Mouse (Mus musculus) liver, embryonic 16.5 days (tissue): ENCODE results near the gene Gcnt1. TPM values are rescaled to one million over a fixed set of nuclear protein-coding genes. Genes with fewer than 3 reads are reported as not detected.

Experiments
- ATAC-seq: fragments of 200-750 bp; cut with Nextera tagmentation; 2 replicates; pipeline ENCODE4 v1.8.0; 2017; ENCODE audit warnings: low read depth, mild to moderate bottlenecking, moderate number of reproducible peaks, moderate library complexity
- H3K27ac ChIP-seq: fragments of 300-500 bp; sonication (generic); 2 replicates; pipeline ENCODE4 v1.5.1; 2014; ENCODE audit warnings: mild to moderate bottlenecking, low read length
- H3K27me3 ChIP-seq: fragments of 300-500 bp; sonication (generic); 2 replicates; pipeline ENCODE4 v1.6.1; 2014; ENCODE audit warnings: low read depth, low read length, mixed read lengths; ENCODE audit not compliant: control insufficient read depth, insufficient read depth
- H3K36me3 ChIP-seq: fragments of 300-500 bp; sonication (generic); 2 replicates; pipeline ENCODE4 v1.6.1; 2014; ENCODE audit warnings: mild to moderate bottlenecking; ENCODE audit not compliant: control insufficient read depth, insufficient read depth
- H3K4me1 ChIP-seq: fragments of 300-500 bp; sonication (generic); 2 replicates; pipeline ENCODE4 v1.6.1; 2014; ENCODE audit warnings: low read depth, low read length, mixed read lengths; ENCODE audit not compliant: control insufficient read depth
- H3K4me2 ChIP-seq: fragments of 300-500 bp; sonication (generic); 2 replicates; pipeline ENCODE4 v1.6.1; 2014; ENCODE audit warnings: low read depth, low read length, mixed read lengths
- H3K4me3 ChIP-seq: fragments of 300-500 bp; sonication (generic); 2 replicates; pipeline ENCODE4 v1.5.1; 2014; ENCODE audit warnings: low read depth, mild to moderate bottlenecking, low read length
- H3K9ac ChIP-seq: fragments of 300-500 bp; sonication (generic); 2 replicates; pipeline ENCODE4 v1.6.1; 2014; ENCODE audit warnings: low read depth, low read length
- H3K9me3 ChIP-seq: fragments of 300-500 bp; sonication (generic); replicated peaks from 2 replicates; pipeline ENCODE4 v1.6.1; 2016; ENCODE audit warnings: low read length; ENCODE audit not compliant: control insufficient read depth
- WGBS: fragments of 180-500 bp; shearing (Covaris S2); extraction: QIAGEN DNeasy Blood & Tissue Kit; methylation state at CpG from one replicate; pipeline ENCODE4 v1.1.7; 2014; ENCODE audit not compliant: insufficient replicate concordance; 5-methylcytosine and 5-hydroxymethylcytosine counted together
- polyA plus RNA-seq: library from polyadenylated mRNA; unstranded; fragments of >200 nt; fragmentation: Nextera tagmentation; extraction: Ambion mirVana; gene quantifications from 2 replicates; pipeline ENCODE4 v1.2.1, GENCODE M21; 2015

Gcnt1 gene
- polyA plus RNA-seq, 1 experiment from 2014 or later, result 18.9 TPM

DNA sequence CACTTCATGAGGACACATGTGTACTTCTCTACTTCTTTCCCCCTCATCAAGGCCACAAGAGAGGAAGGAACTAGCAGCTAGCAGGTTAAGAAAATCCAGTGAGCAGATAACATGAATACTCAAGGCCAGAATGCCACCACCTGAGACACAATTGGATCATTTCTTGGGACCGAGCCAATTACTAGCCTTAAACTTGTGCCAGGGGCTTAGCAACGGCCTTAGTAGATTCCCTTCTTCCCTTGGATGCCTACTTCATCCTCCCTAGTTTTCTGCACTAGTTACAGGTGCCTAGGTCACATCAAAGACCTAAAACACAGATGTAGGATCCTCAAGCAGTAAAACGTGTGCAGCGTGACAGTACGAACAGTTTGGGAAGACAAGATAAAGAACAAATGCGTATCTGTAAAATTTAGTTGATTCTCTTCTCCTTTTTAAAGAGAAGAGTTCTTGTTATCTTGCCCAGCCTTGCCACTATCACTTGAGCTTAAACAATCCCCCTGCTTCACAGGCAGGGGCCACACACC is 44.7 kb downstream of the Gcnt1 start:
- H3K9me3 ChIP-seq, result no peaks in the 10 kb centered on the region
- ATAC-seq, result peak; percentile 5
- H3K27me3 ChIP-seq, result no peaks in the 10 kb centered on the region
- peak overlapping the region; percentile 29; the same call in 1 of the 2 replicates for H3K9ac ChIP-seq
- no peak overlapping the region for H3K4me3 ChIP-seq
- WGBS, result 22% methylated on average over 6 of the region's 6 CpGs
- peaks cover 45% of the 10 kb centered on the region for H3K4me1 ChIP-seq
- peak overlapping the region; percentile 62 for H3K27ac ChIP-seq
- peak overlapping the region; percentile 15; the same call in 1 of the 2 replicates for H3K4me2 ChIP-seq
- H3K36me3 ChIP-seq, result peaks cover 32% of the 10 kb centered on the region

DNA sequence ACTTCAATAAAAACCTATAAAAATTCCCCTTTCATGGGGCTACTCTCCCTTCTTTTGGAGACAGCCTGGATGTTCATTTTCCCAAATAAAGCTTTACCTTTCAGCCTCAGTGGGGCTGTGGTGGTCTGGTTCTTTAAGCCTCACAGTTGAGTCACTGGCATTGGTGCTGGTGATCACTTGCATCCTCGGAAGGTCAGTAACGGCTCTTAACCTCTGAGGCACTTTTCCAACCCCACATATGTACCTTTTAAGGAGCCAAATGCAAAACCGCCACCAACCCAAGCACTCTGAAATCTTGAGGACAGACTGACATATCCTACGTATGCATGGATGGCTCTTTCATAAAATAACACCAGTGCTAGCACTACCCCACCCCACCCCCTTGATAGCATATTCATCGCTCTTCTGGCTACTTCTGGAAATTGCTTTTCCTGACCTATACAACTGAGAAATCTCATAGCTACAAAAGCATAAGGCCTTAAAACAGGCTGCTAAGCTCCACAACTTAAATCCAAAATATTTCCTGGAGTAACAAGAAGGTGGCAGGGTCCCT is 48.9 kb downstream of the Gcnt1 start:
- ATAC-seq, result peak; percentile 48
- Histone ChIP-seq H3K9me3 (no peaks in the 10 kb centered on the region), H3K4me2 (peak overlapping the region; percentile 59), H3K4me3 (peak overlapping the region; percentile 37), H3K4me1 (peaks cover 48% of the 10 kb centered on the region), H3K27ac (peak overlapping the region; percentile 98), H3K9ac (peak overlapping the region; percentile 66), H3K27me3 (no peaks in the 10 kb centered on the region), H3K36me3 (peaks cover 2% of the 10 kb centered on the region; the same call in 1 of the 2 replicates)
- WGBS, result 23% methylated on average over 5 of the region's 5 CpGs

DNA sequence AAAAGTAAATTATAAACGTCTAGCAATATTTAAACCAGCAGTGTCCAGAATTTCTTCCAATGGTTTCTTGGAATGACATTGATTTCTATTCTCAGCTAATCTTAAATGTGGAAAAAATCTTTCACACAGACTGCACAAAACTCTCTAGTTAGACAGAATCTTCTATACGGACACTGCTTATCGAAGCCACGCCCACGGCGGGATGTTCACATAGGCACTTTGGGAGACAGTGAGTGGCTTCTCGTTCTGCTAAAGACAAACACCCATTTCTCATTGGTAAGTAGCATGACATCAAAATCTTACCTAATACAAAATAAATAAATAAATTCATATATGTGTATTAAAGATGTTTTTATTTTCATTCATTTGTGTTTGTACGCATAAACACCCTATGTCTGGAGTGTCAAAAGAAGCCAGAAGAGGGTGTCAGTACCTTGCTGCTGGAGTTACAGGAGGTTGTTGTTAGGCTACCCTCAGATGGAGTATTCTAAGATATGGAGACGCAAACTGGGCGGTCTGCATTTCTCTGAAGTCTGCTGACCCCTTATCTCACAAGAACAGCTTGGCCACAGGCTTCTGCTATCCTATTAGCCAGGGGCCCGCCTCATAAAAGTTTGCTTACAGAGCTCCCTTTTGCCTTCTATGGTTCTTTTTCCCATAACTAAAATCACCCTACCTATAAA is 49.5 kb downstream of the Gcnt1 start:
- peak overlapping the region; percentile 37 for H3K4me3 ChIP-seq
- H3K4me2 ChIP-seq, result peak overlapping the region; percentile 59
- H3K4me1 ChIP-seq, result peaks cover 43% of the 10 kb centered on the region
- peak; percentile 98 for ATAC-seq
- peak overlapping the region; percentile 66 for H3K9ac ChIP-seq
- no peaks in the 10 kb centered on the region; the same call in 1 of the 2 replicates for H3K36me3 ChIP-seq
- no peaks in the 10 kb centered on the region for H3K9me3 ChIP-seq
- peak overlapping the region; percentile 98 for H3K27ac ChIP-seq
- WGBS, result 26% methylated on average over 11 of the region's 11 CpGs
- no peaks in the 10 kb centered on the region for H3K27me3 ChIP-seq

DNA sequence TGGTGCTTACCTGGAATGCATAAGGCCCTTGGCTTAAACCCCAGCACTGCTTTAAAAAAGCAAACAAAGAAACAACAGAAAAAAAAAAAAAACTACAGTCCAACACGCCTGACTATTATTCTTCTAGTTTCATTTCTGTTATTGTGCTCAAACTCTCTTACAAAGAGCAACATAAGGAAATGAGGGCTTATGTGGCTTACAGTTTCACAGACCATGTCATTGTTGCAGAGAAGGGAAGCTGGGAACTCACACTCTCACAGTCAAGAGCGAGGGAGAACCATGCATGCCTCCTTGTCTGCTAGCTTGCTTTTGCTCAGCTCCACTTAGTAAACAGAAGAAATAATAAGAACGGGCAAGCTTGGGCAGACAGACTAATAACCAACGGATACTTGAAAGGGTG is 52.9 kb downstream of the Gcnt1 start:
- H3K27ac ChIP-seq, result 0 out of 2 replicates have a peak overlapping the region, but pooled peaks have one; percentile 4
- 74% methylated on average over 4 of the region's 4 CpGs for WGBS

DNA sequence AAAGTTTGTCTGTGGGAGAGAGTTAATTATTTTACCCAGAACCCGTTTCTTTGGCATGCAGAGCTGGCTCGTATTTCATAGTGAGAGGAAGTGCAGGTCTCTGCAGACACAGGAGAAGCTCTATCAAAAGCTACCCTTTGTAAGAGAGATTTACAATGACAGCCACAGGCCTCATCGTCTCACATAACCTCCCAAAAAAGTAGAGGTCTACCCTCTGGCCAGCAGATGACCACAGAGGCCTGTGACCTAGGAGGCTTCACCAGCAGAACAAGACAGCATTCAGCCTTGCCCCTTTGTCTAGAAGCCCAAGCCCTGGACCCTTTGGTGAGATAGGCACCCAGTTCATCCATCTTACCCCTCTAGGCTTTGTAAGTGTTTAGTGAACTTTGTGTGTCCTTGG is 53.9 kb downstream of the Gcnt1 start:
- no peak overlapping the region for H3K27ac ChIP-seq
- no peaks in the 10 kb centered on the region for H3K27me3 ChIP-seq
- no peak for ATAC-seq
- no peak overlapping the region for H3K4me3 ChIP-seq
- H3K4me1 ChIP-seq, result peaks cover 19% of the 10 kb centered on the region
- H3K9ac ChIP-seq, result no peak overlapping the region
- no peaks in the 10 kb centered on the region for H3K36me3 ChIP-seq
- 40% methylated on average over 3 of the region's 3 CpGs for WGBS
- no peak overlapping the region for H3K4me2 ChIP-seq
- no peaks in the 10 kb centered on the region for H3K9me3 ChIP-seq

More for the DNA sequence above, 52.9 kb downstream of the Gcnt1 start:
- Histone ChIP-seq H3K4me3 (no peak overlapping the region), H3K4me1 (peaks cover 29% of the 10 kb centered on the region), H3K9ac (no peak overlapping the region), H3K27me3 (no peaks in the 10 kb centered on the region), H3K9me3 (no peaks in the 10 kb centered on the region), H3K36me3 (no peaks in the 10 kb centered on the region), H3K4me2 (no peak overlapping the region)
- ATAC-seq, result no peak

DNA sequence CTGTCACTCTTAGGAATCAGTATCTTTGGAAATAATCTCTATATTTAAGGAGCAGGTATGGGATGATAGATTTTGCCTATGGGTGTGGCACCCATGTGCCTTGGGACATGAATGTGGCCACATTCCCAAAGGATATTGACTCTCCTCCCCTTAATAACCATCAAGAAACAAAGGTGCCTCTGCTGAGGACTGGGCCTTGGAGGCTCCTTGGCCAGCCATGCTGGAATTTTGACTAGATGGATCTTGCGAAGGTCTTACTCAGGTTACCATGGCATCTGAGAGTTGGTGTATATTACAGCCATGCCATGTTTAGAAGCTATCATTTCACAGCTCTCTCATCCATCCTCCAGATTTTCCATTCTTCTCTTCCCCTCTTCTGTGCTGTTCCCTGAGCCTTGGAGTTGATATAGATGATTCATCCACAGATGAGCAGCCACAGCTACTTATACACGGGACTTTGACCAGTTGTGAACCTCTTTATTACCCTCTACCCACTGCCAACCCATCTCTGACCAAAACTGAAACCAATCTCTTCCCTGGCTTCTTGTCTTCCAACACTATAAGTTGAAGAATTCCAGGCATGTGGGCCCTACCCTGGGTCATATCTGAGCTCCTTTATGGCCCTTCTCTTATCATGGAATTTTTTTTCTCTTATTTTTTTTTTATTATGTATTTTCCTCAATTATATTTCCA is 56.2 kb downstream of the Gcnt1 start:
- H3K27ac ChIP-seq, result no peak overlapping the region
- no peak overlapping the region for H3K9ac ChIP-seq
- ATAC-seq, result no peak
- peaks cover 9% of the 10 kb centered on the region for H3K4me1 ChIP-seq
- no peaks in the 10 kb centered on the region for H3K36me3 ChIP-seq
- no peak overlapping the region for H3K4me2 ChIP-seq
- WGBS, result 86% methylated on average over 2 of the region's 2 CpGs
- H3K9me3 ChIP-seq, result no peaks in the 10 kb centered on the region
- no peak overlapping the region for H3K4me3 ChIP-seq
- H3K27me3 ChIP-seq, result no peaks in the 10 kb centered on the region

DNA sequence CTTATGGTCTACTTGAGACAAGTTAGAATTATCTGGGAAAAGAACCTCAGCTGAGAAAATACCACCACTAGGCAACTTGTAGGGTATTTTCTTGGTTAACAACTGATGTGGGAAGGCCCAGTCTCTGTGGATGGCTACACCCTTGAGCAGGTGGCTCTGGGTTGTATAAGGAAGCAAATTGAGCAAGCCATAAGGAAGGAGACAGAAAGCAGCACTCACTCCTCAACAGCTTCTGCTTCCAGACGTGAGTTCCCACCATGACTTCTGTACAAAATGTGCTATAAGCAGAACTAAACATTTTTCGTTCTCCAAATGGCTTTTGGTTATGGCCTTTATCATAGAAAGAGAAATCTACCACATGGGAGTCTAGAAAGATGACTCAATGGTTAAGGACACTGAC is 58.2 kb downstream of the Gcnt1 start:
- Histone ChIP-seq H3K9me3 (no peaks in the 10 kb centered on the region), H3K27me3 (no peaks in the 10 kb centered on the region), H3K4me1 (peaks cover 9% of the 10 kb centered on the region), H3K4me2 (no peak overlapping the region), H3K4me3 (no peak overlapping the region), H3K27ac (no peak overlapping the region), H3K9ac (no peak overlapping the region), H3K36me3 (no peaks in the 10 kb centered on the region)
- WGBS, result 58% methylated on average over 2 of the region's 2 CpGs
- no peak for ATAC-seq

DNA sequence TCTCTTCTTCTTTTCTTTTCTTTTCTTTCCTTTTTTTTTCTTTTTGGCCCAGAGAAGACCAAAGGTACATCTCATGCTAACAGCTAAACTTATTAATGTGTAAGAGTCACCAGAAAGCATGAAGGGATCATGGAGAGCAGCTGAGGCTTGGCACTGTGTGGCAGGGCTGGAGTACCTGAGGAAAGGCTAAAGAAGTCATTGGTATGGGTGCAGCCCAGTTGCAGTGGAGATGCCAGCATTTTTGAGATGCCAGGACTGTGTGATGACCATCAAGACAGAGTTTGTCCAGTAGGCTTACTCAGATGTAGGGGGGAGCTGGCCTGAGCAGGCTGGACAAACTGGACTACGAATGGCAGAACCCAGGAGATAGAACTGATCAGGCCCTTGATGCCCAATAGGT is 58.9 kb downstream of the Gcnt1 start:
- no peak for ATAC-seq
- H3K4me3 ChIP-seq, result no peak overlapping the region
- H3K4me2 ChIP-seq, result no peak overlapping the region
- no peaks in the 10 kb centered on the region for H3K36me3 ChIP-seq
- H3K9me3 ChIP-seq, result no peaks in the 10 kb centered on the region
- H3K27ac ChIP-seq, result no peak overlapping the region
- no peak overlapping the region for H3K9ac ChIP-seq
- no peaks in the 10 kb centered on the region for H3K27me3 ChIP-seq
- 77% methylated on average over 1 of the region's 1 CpGs for WGBS
- H3K4me1 ChIP-seq, result peaks cover 9% of the 10 kb centered on the region
